In genomic region chr1:188527451-188527850, GRCm38 (mm10) we compare ENCODE assay signal across 23 mouse cellular contexts.
"Had no signal": no experiment of that assay in that cellular context is flagged by ENCODE, and none has a peak within 500 bp of the region (broad histone marks: within the 10 kb centered on the region; RNA-seq: fewer than 3 reads in every experiment).

No protein-coding gene starts in this region.

- H3K4me1 ChIP-seq: embryonic facial prominence, embryonic 10.5 days; embryonic facial prominence, embryonic 12.5 days; embryonic facial prominence, embryonic 15.5 days; forebrain, embryonic 12.5 days; forebrain, embryonic 15.5 days; heart, embryonic 10.5 days had no signal

- H3K27me3 ChIP-seq: embryonic facial prominence, embryonic 12.5 days; embryonic facial prominence, embryonic 13.5 days; embryonic facial prominence, embryonic 15.5 days; forebrain, embryonic 12.5 days; forebrain, embryonic 13.5 days; forebrain, embryonic 15.5 days had no signal

- H3K4me3 ChIP-seq: embryonic facial prominence, embryonic 10.5 days; embryonic facial prominence, embryonic 12.5 days; embryonic facial prominence, embryonic 13.5 days; embryonic facial prominence, embryonic 15.5 days; erythroblast, embryonic 14.5 days; forebrain, embryonic 10.5 days; forebrain, embryonic 12.5 days; forebrain, embryonic 13.5 days; forebrain, embryonic 15.5 days; gastrocnemius, adult 2 months; heart, adult 2 months; heart, embryonic 10.5 days had no signal

- H3K9me3 ChIP-seq: embryonic facial prominence, embryonic 12.5 days; embryonic facial prominence, embryonic 13.5 days; embryonic facial prominence, embryonic 15.5 days; forebrain, embryonic 12.5 days; forebrain, embryonic 13.5 days; forebrain, embryonic 15.5 days; heart, embryonic 10.5 days had no signal

- DNase-seq: cerebellum, adult 2 months; cerebellum, adult 8-10 months; cerebellum, postnatal 25 days; cerebellum, postnatal 36 days; embryo, embryonic 11 days; forebrain, postnatal 0 days; gastrocnemius, adult 2 months; gastrocnemius, postnatal 10 days; gastrocnemius, postnatal 14 days; gastrocnemius, postnatal 25 days; gastrocnemius, postnatal 36 days; heart, adult 18-20 months; heart, adult 2 months had no signal

- H3K36me3 ChIP-seq: embryonic facial prominence, embryonic 10.5 days; embryonic facial prominence, embryonic 12.5 days; embryonic facial prominence, embryonic 13.5 days; embryonic facial prominence, embryonic 15.5 days; forebrain, embryonic 10.5 days; forebrain, embryonic 12.5 days; forebrain, embryonic 15.5 days; heart, embryonic 10.5 days had no signal

- H3K27ac ChIP-seq: embryonic facial prominence, embryonic 10.5 days; embryonic facial prominence, embryonic 12.5 days; embryonic facial prominence, embryonic 13.5 days; embryonic facial prominence, embryonic 15.5 days; forebrain, embryonic 10.5 days; forebrain, embryonic 12.5 days; forebrain, embryonic 13.5 days; forebrain, embryonic 15.5 days; gastrocnemius, adult 2 months; heart, adult 2 months; heart, embryonic 10.5 days had no signal
